ENCODE assay signal across 8 mouse cellular contexts in the genomic region with DNA sequence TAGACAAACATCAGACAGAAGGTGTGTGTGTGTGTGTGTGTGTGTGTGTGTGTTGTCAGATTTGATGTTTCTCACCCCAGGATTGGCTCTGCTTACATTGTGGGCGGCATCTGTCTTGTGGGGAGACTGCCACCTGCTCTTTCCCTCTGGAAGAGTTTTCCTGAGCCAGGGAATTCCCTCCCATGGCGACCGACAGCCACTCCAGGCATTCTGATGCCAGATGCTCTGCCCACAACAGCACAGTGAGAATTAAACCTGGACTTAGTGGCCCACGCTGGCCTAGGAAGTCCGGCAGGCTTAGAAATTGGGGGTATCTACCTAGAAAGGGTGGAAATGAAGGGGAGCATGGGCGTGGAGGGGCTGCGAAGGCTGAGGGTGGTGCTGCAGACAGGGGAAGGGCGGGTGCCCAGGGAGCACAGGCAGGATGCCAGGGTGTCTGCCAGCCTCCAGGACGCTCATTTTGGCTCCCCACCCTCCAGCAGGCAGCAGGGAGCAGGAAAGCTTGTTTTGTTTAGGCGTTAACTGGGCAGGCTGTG. TPM values are rescaled to one million over a fixed set of nuclear protein-coding genes. Genes with fewer than 3 reads are reported as not detected.
DNase-seq lines count a peak whose midpoint lies in the region; ATAC-seq and TF ChIP-seq lines count a peak whose summit lies in the region.

No protein-coding gene starts in this region.

- ATAC-seq in forebrain, postnatal 0 days: peak; percentile 86
- peak; percentile 80 for ATAC-seq in hindbrain, embryonic 15.5 days (ENCODE audit: low FRiP score, low read depth)
- no peak for ATAC-seq in limb, embryonic 15.5 days (ENCODE audit: insufficient number of reproducible peaks, low FRiP score, low TSS enrichment, low read depth)

- no peaks in the 10 kb centered on the region for H3K27me3 ChIP-seq in forebrain, postnatal 0 days (ENCODE audit: insufficient read depth, low read length)
- H3K27me3 ChIP-seq in hindbrain, embryonic 15.5 days: no peaks in the 10 kb centered on the region
- H3K27me3 ChIP-seq in limb, embryonic 15.5 days: no peaks in the 10 kb centered on the region

- peak overlapping the region; percentile 82 for H3K27ac ChIP-seq in forebrain, postnatal 0 days (ENCODE audit: low read depth, low read length)
- H3K27ac ChIP-seq in hindbrain, embryonic 15.5 days (replicated peaks): peak overlapping the region; percentile 64
- H3K27ac ChIP-seq in limb, embryonic 15.5 days: peak overlapping the region; percentile 54

- peak overlapping the region; percentile 22; the same call in 1 of the 2 replicates for H3K9ac ChIP-seq in forebrain, postnatal 0 days
- no peak overlapping the region for H3K9ac ChIP-seq in hindbrain, embryonic 15.5 days
- no peak overlapping the region for H3K9ac ChIP-seq in limb, embryonic 15.5 days

- H3K9me3 ChIP-seq in forebrain, postnatal 0 days (ENCODE audit: low read length): no peaks in the 10 kb centered on the region
- no peaks in the 10 kb centered on the region for H3K9me3 ChIP-seq in hindbrain, embryonic 15.5 days
- H3K9me3 ChIP-seq in limb, embryonic 15.5 days: no peaks in the 10 kb centered on the region

- H3K36me3 ChIP-seq in forebrain, postnatal 0 days (ENCODE audit: insufficient read depth): no peaks in the 10 kb centered on the region
- no peaks in the 10 kb centered on the region for H3K36me3 ChIP-seq in hindbrain, embryonic 15.5 days
- H3K36me3 ChIP-seq in limb, embryonic 15.5 days: no peaks in the 10 kb centered on the region

- DNase-seq in urinary bladder, postnatal 14 days (ENCODE audit: low spot score): peak; percentile 27
- no peak for DNase-seq in urinary bladder, postnatal 10 days (ENCODE audit: low spot score)
- DNase-seq in forebrain, postnatal 0 days: peak; percentile 82
- DNase-seq in right cerebral cortex, postnatal 10 days (ENCODE audit: low spot score in 2 of 2): peak; percentile 78 to 86
- DNase-seq in thymus, postnatal 4 days: no peak
- DNase-seq in c-Kit-positive CD71-positive TER-119-positive erythroid progenitor cells, embryonic 14.5 days (ENCODE audit: low spot score): no peak

- peak overlapping the region; percentile 32 for H3K4me2 ChIP-seq in forebrain, postnatal 0 days (ENCODE audit: low read depth)
- H3K4me2 ChIP-seq in hindbrain, embryonic 15.5 days: peak overlapping the region; percentile 8; the same call in 1 of the 2 replicates
- H3K4me2 ChIP-seq in limb, embryonic 15.5 days: no peak overlapping the region

- 0 out of 2 replicates have a peak, but pooled peaks cover 5% of the 10 kb centered on the region for H3K4me1 ChIP-seq in forebrain, postnatal 0 days (ENCODE audit: insufficient read depth)
- peaks cover 10% of the 10 kb centered on the region for H3K4me1 ChIP-seq in hindbrain, embryonic 15.5 days (replicated peaks)
- H3K4me1 ChIP-seq in limb, embryonic 15.5 days: peaks cover 7% of the 10 kb centered on the region; the same call in 1 of the 2 replicates

- no peak for TF ChIP-seq CTCF in forebrain, postnatal 0 days (IDR thresholded peaks at IDR 0.05; ENCODE audit: low read depth)

- WGBS in forebrain, postnatal 0 days: 23% methylated on average over 10 of the region's 10 CpGs
- WGBS in hindbrain, embryonic 15.5 days: 38% methylated on average over 10 of the region's 10 CpGs
- 50% methylated on average over 10 of the region's 10 CpGs for WGBS in limb, embryonic 15.5 days

- no peak overlapping the region for H3K4me3 ChIP-seq in forebrain, postnatal 0 days (ENCODE audit: low read depth, low read length)
- H3K4me3 ChIP-seq in hindbrain, embryonic 15.5 days: no peak overlapping the region
- no peak overlapping the region for H3K4me3 ChIP-seq in limb, embryonic 15.5 days

RNA-seq across cellular contexts. Expression of a gene that starts 8.6 kb away (rescaled TPM):
- total RNA-seq in forebrain, postnatal 0 days (2014; rRNA removed): 59.6 and 66.8 TPM in 2 replicates
- polyA plus RNA-seq in forebrain, postnatal 0 days (2015; fragmentation: Nextera tagmentation; extraction: Ambion mirVana): 24.7 and 36.3 TPM in 2 replicates
- 40.5 TPM in 2 replicates for polyA plus RNA-seq in hindbrain, embryonic 15.5 days (2015; fragmentation: Nextera tagmentation; extraction: Ambion mirVana)
- 17.4 and 18.4 TPM in 2 replicates for polyA plus RNA-seq in limb, embryonic 15.5 days (2015; fragmentation: Nextera tagmentation; extraction: Ambion mirVana)

Comparison
In these comparisons a context has a peak if more than half of its experiments do, and no peak if none do; other contexts are left out.
1. DNase-seq: peak in urinary bladder, postnatal 14 days (single experiment), forebrain, postnatal 0 days (single experiment) and right cerebral cortex, postnatal 10 days (2 of 2); none in urinary bladder, postnatal 10 days (single experiment), thymus, postnatal 4 days (single experiment) and c-Kit-positive CD71-positive TER-119-positive erythroid progenitor cells, embryonic 14.5 days (single experiment).
2. Peak in every context shown above with its lines, with median percentiles within 50 percentile points of each other: H3K27ac ChIP-seq.